Mouse (Mus musculus) G1E (cell line): ENCODE results near the gene Gm3402.

Experiments used
- CTCF ChIP-seq: IDR thresholded peaks from 2 replicates; pipeline ENCODE4 v1.5.1; 2012; ENCODE audit warnings: low read depth, low read length, inconsistent platforms, mixed read lengths
- POLR2AphosphoS5 ChIP-seq: IDR thresholded peaks from 2 replicates; pipeline ENCODE4 v1.6.1; 2012; ENCODE audit warnings: low read depth, low read length, inconsistent platforms; ENCODE audit not compliant: insufficient replicate concordance
- TAL1 ChIP-seq: conservative IDR thresholded peaks from 2 replicates; pipeline ENCODE4 v1.6.1; 2012; ENCODE audit warnings: low read depth, low read length, inconsistent platforms, mixed read lengths

DNA sequence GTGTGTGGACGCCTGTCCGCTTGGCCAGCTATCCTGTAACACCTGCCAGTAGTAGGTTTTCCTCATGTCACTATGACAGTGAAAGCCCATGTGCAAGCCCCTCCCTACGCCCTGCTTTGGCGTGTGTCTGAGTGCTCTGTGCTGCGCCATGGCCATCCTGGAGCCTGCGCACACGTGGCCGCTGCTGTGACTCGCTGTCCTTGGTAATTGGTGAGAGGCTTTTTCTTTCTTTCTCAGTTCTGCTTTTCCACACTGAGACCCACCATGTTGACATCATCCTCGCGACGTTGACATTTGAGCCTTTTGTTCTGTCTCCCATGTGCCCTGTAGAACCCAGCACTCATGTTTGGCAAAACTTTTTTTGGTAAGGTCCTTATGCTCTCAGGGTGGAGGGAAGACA lies 42.1 kb upstream of the Gm3402 start:
- TF ChIP-seq CTCF (no peak), TAL1 (no peak), POLR2AphosphoS5 (no peak)
